Mouse (Mus musculus): ENCODE measurements around the gene Ints7. TPM values are rescaled to one million over a fixed set of nuclear protein-coding genes. Genes with fewer than 3 reads are reported as not detected.

Gene Ints7
- polyA plus RNA-seq, 1 experiment: 17.5 TPM

DNA sequence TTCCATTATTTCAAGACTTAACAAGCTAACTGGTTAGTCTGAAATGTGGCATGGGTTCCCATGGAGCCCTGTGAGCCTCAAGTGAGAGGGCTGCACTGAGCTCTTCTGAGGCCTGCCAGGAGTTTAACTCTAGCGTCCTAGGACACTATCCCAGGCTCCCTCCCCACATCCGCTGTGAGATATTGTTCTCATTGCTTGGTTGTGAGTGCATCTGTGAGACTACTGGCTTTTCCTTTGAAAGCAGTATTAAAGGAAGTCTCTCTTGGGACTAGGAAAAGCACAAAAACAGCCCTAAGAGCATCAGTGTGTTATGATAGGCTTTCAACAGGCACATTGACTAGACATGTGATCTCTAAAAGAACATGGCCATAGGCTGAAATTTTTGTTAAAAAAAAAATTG, 40.5 kb upstream of the Ints7 start:
- Histone ChIP-seq H3K4me3 (no peak overlapping the region), H3K36me3 (ENCODE audit: control insufficient read depth, insufficient read depth) (peaks cover 8% of the 10 kb centered on the region), H3K79me2 (ENCODE audit: control insufficient read depth, insufficient read depth) (no peaks in the 10 kb centered on the region), H3K4me2 (ENCODE audit: low read depth) (no peak overlapping the region), H3K27me3 (ENCODE audit: control insufficient read depth, insufficient read depth, insufficient read length) (no peaks in the 10 kb centered on the region), H3ac (ENCODE audit: control insufficient read depth, insufficient read length) (no peak overlapping the region)
- TF ChIP-seq POLR2AphosphoS2 (IDR thresholded peaks at IDR 0.05; ENCODE audit: insufficient read length, low read depth): no peak
- TF ChIP-seq MYOG (IDR thresholded peaks at IDR 0.05; ENCODE audit: control insufficient read depth in 1 of 3, insufficient read depth in 1 of 3, insufficient read length in 2 of 3, low read depth in 2 of 3): no peak
- no peak for TF ChIP-seq TCF3 (IDR thresholded peaks at IDR 0.05; ENCODE audit: insufficient read length, low read depth)
- TF ChIP-seq USF1 (IDR thresholded peaks at IDR 0.05; ENCODE audit: low read depth): no peak
- TF ChIP-seq TCF12 (IDR thresholded peaks at IDR 0.05; ENCODE audit: insufficient read depth, poor library complexity, severe bottlenecking): no peak
- TF ChIP-seq REST (IDR thresholded peaks at IDR 0.05; ENCODE audit: insufficient read depth, insufficient read length): no peak
- TF ChIP-seq E2F4 (IDR thresholded peaks at IDR 0.05; ENCODE audit: insufficient read depth): no peak
- TF ChIP-seq SRF (IDR thresholded peaks at IDR 0.05; ENCODE audit: control insufficient read depth, insufficient read length, low read depth): no peak
- no peak for TF ChIP-seq CEBPB (IDR thresholded peaks at IDR 0.05; ENCODE audit: insufficient read depth, poor library complexity, severe bottlenecking)
- no peak for TF ChIP-seq MAX (IDR thresholded peaks at IDR 0.05; ENCODE audit: low read depth)
- TF ChIP-seq MYOD1 (IDR thresholded peaks at IDR 0.05; ENCODE audit: control insufficient read depth in 1 of 3, insufficient read length in 2 of 3, low read depth in 2 of 3): no peak
- TF ChIP-seq POLR2A (IDR thresholded peaks at IDR 0.05; ENCODE audit: insufficient read length, low read depth): no peak

DNA sequence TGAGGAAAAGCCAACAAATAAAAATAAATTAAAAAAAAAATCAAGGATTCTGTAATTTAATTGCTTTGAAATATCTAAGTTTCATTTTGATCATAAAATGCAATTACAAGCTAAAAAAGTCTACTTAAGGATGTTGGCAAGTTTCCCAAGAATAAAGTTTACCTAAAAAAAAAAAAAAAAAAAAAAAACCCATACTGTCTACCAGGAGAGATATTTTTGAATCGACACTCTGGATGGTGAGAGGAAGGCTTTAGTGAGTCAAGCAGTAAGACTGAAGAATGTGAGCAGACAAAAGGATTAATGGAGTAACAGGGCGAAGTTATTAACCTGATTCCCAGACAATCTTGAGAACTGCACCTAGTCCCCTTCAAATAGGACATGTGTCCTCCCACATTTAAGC, 35.1 kb upstream of the Ints7 start:
- TF ChIP-seq CEBPB (IDR thresholded peaks at IDR 0.05; ENCODE audit: insufficient read depth, poor library complexity, severe bottlenecking): no peak
- TF ChIP-seq MAX (IDR thresholded peaks at IDR 0.05; ENCODE audit: low read depth): no peak
- no peak for TF ChIP-seq USF1 (IDR thresholded peaks at IDR 0.05; ENCODE audit: low read depth)
- TF ChIP-seq TCF3 (IDR thresholded peaks at IDR 0.05; ENCODE audit: insufficient read length, low read depth): no peak
- TF ChIP-seq REST (IDR thresholded peaks at IDR 0.05; ENCODE audit: insufficient read depth, insufficient read length): no peak
- no peak for TF ChIP-seq MYOD1 (IDR thresholded peaks at IDR 0.05; ENCODE audit: control insufficient read depth in 1 of 3, insufficient read length in 2 of 3, low read depth in 2 of 3)
- Histone ChIP-seq H3K36me3 (ENCODE audit: control insufficient read depth, insufficient read depth) (peaks cover 12% of the 10 kb centered on the region), H3K4me3 (no peak overlapping the region), H3K4me2 (ENCODE audit: low read depth) (no peak overlapping the region), H3K27me3 (ENCODE audit: control insufficient read depth, insufficient read depth, insufficient read length) (no peaks in the 10 kb centered on the region), H3ac (ENCODE audit: control insufficient read depth, insufficient read length) (no peak overlapping the region), H3K79me2 (ENCODE audit: control insufficient read depth, insufficient read depth) (no peaks in the 10 kb centered on the region)

DNA sequence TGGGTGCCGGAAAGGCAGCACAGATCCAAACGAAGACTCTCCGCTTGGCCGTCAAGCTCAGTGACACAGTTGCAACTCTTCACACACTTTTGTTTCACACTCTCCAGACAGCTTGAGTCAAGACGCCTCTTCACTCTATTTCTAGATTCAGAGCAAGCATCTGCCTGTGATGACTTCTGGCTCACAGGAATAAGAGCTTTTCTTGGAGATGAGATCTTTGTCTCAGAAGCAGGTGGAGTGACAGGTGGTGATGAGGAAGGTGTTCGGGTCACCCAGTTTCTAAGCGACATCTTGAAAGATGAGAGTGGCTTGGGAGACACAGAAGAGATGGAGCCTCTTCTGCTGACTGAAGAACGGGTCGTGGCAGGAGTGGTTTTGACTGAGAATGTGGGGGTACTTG, 34.4 kb upstream of the Ints7 start:
- Histone ChIP-seq H3K27me3 (ENCODE audit: control insufficient read depth, insufficient read depth, insufficient read length) (no peaks in the 10 kb centered on the region), H3K36me3 (ENCODE audit: control insufficient read depth, insufficient read depth) (peaks cover 12% of the 10 kb centered on the region), H3K4me3 (no peak overlapping the region), H3K79me2 (ENCODE audit: control insufficient read depth, insufficient read depth) (no peaks in the 10 kb centered on the region), H3ac (ENCODE audit: control insufficient read depth, insufficient read length) (no peak overlapping the region), H3K4me2 (ENCODE audit: low read depth) (no peak overlapping the region)
- TF ChIP-seq POLR2A (IDR thresholded peaks at IDR 0.05; ENCODE audit: insufficient read length, low read depth) (no peak), MYOG (IDR thresholded peaks at IDR 0.05; ENCODE audit: control insufficient read depth in 1 of 3, insufficient read depth in 1 of 3, insufficient read length in 2 of 3, low read depth in 2 of 3) (no peak), MYOD1 (IDR thresholded peaks at IDR 0.05; ENCODE audit: control insufficient read depth in 1 of 3, insufficient read length in 2 of 3, low read depth in 2 of 3) (peak in 1 of 3 experiments; percentile 52)

DNA sequence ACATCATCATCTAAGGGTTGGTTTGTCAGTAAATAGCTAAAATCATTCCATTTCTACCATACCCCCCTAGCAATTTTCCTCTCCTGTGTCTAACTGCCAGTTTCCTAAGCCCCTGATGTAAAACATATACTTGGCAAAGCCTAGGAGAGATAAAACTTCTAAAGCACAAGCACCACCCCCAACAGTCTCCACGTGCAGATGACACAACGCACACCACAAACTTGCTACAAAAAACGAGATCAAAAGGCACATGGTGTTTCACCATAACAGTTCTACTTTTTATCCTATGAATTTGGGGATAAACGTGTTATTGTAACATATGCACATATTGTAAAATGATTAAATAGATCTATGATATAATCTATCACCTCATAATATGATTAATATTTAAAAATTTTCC, 33.8 kb upstream of the Ints7 start:
- Histone ChIP-seq H3K4me3 (no peak overlapping the region), H3K27me3 (ENCODE audit: control insufficient read depth, insufficient read depth, insufficient read length) (no peaks in the 10 kb centered on the region), H3K36me3 (ENCODE audit: control insufficient read depth, insufficient read depth) (peaks cover 12% of the 10 kb centered on the region), H3K4me2 (ENCODE audit: low read depth) (no peak overlapping the region), H3K79me2 (ENCODE audit: control insufficient read depth, insufficient read depth) (no peaks in the 10 kb centered on the region), H3ac (ENCODE audit: control insufficient read depth, insufficient read length) (no peak overlapping the region)
- TF ChIP-seq TCF3 (IDR thresholded peaks at IDR 0.05; ENCODE audit: insufficient read length, low read depth): no peak
- no peak for TF ChIP-seq MAX (IDR thresholded peaks at IDR 0.05; ENCODE audit: low read depth)
- no peak for TF ChIP-seq POLR2AphosphoS2 (IDR thresholded peaks at IDR 0.05; ENCODE audit: insufficient read length, low read depth)
- no peak for TF ChIP-seq TCF12 (IDR thresholded peaks at IDR 0.05; ENCODE audit: insufficient read depth, poor library complexity, severe bottlenecking)
- no peak for TF ChIP-seq REST (IDR thresholded peaks at IDR 0.05; ENCODE audit: insufficient read depth, insufficient read length)
- TF ChIP-seq USF1 (IDR thresholded peaks at IDR 0.05; ENCODE audit: low read depth): no peak
- no peak for TF ChIP-seq CEBPB (IDR thresholded peaks at IDR 0.05; ENCODE audit: insufficient read depth, poor library complexity, severe bottlenecking)
- TF ChIP-seq POLR2A (IDR thresholded peaks at IDR 0.05; ENCODE audit: insufficient read length, low read depth): no peak
- TF ChIP-seq MYOG (IDR thresholded peaks at IDR 0.05; ENCODE audit: control insufficient read depth in 1 of 3, insufficient read depth in 1 of 3, insufficient read length in 2 of 3, low read depth in 2 of 3): no peak
- no peak for TF ChIP-seq SRF (IDR thresholded peaks at IDR 0.05; ENCODE audit: control insufficient read depth, insufficient read length, low read depth)
- no peak for TF ChIP-seq E2F4 (IDR thresholded peaks at IDR 0.05; ENCODE audit: insufficient read depth)
- no peak for TF ChIP-seq MYOD1 (IDR thresholded peaks at IDR 0.05; ENCODE audit: control insufficient read depth in 1 of 3, insufficient read length in 2 of 3, low read depth in 2 of 3)

DNA sequence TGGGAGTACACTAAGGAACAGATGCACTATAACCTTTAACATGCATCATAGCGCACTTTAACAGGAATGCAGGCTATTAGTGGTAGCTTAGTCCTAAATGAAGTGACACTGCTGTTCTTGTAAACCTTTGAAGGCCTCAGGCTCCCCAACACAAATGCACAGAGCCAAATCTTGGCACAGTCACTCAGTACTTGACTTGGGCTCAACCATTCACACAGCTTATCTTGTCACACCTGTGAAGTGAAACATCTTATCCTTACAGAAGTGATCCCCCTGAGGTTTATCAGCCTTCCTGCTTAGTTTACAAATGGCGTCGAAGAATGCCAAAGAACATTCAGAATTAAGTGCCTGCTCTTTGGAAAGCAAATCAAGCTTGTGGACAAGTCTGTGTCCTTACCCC, 31.7 kb upstream of the Ints7 start:
- Histone ChIP-seq H3K36me3 (ENCODE audit: control insufficient read depth, insufficient read depth) (peaks cover 20% of the 10 kb centered on the region), H3K27me3 (ENCODE audit: control insufficient read depth, insufficient read depth, insufficient read length) (no peaks in the 10 kb centered on the region), H3K79me2 (ENCODE audit: control insufficient read depth, insufficient read depth) (no peaks in the 10 kb centered on the region), H3K4me3 (no peak overlapping the region), H3ac (ENCODE audit: control insufficient read depth, insufficient read length) (no peak overlapping the region), H3K4me2 (ENCODE audit: low read depth) (no peak overlapping the region)
- TF ChIP-seq USF1 (IDR thresholded peaks at IDR 0.05; ENCODE audit: low read depth) (no peak), POLR2A (IDR thresholded peaks at IDR 0.05; ENCODE audit: insufficient read length, low read depth) (no peak), CEBPB (IDR thresholded peaks at IDR 0.05; ENCODE audit: insufficient read depth, poor library complexity, severe bottlenecking) (no peak)

Data from myocyte (in vitro differentiated cells).